8 mouse cellular contexts compared by ENCODE assay signal in the genomic region with DNA sequence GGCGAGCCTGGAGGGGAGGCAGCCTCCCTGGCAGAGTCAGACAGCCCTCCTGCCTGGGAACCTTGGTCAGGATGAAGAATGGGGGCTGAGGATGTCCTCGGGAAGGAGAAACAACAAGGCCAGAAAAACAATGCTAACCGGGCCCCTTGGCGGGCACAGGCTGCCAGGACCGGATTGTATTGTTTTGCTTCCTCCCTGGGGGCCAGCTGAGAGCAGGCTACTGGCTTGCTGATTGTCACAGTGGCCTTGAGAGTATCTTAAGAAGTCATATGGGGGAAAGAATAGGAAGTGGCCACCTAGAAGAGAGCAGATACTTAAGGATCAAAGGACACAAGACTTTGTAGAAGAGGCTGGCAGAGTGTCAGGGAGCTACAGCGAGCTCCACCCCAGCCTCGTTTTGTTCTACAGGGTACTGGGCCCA. TPM values are rescaled to one million over a fixed set of nuclear protein-coding genes. Genes with fewer than 3 reads are reported as not detected.
DNase-seq lines count a peak whose midpoint lies in the region; ATAC-seq lines count a peak whose summit lies in the region.

No protein-coding gene starts in this region.

- H3K9ac ChIP-seq in kidney, embryonic 14.5 days (ENCODE audit: low read depth, low read length), result no peak overlapping the region

- ATAC-seq in kidney, embryonic 14.5 days (ENCODE audit: low FRiP score, low TSS enrichment), result no peak
- ATAC-seq in megakaryocyte progenitor cell, adult 5-6 weeks (replicated peaks; ENCODE audit: poor library complexity), result no peak

- 26% methylated on average over 7 of the region's 7 CpGs for WGBS in kidney, embryonic 14.5 days

- no peak overlapping the region for H3K4me3 ChIP-seq in kidney, embryonic 14.5 days (ENCODE audit: low read length)

- no peaks in the 10 kb centered on the region for H3K27me3 ChIP-seq in kidney, embryonic 14.5 days (ENCODE audit: control insufficient read depth, insufficient read depth, low read length)

- no peaks in the 10 kb centered on the region for H3K36me3 ChIP-seq in kidney, embryonic 14.5 days (ENCODE audit: control insufficient read depth, insufficient read depth, low read length)

- H3K4me2 ChIP-seq in kidney, embryonic 14.5 days (replicated peaks; ENCODE audit: low read depth, low read length), result no peak overlapping the region

- H3K27ac ChIP-seq in kidney, embryonic 14.5 days (ENCODE audit: low read depth, low read length), result peak overlapping the region; percentile 37

- peak; percentile 57 for DNase-seq in kidney, adult 11 months
- no peak for DNase-seq in kidney, adult 8-10 months
- DNase-seq in heart, adult 9 months (ENCODE audit: low spot score in 2 of 2), result peak; percentile 69 to 87
- DNase-seq in lung, postnatal 36 days, result peak; percentile 68
- no peak for DNase-seq in cerebellum, postnatal 14 days
- no peak for DNase-seq in urinary bladder, adult 2 months (ENCODE audit: low spot score)

- 0 out of 2 replicates have a peak, but pooled peaks cover 7% of the 10 kb centered on the region for H3K4me1 ChIP-seq in kidney, embryonic 14.5 days (ENCODE audit: control insufficient read depth, insufficient read depth, low read length)

- H3K9me3 ChIP-seq in kidney, embryonic 14.5 days (ENCODE audit: control insufficient read depth, low read length), result no peaks in the 10 kb centered on the region

RNA-seq across cellular contexts. Expression of a gene that starts 18.1 kb away (rescaled TPM):
- polyA plus RNA-seq in kidney, embryonic 14.5 days (2014; fragmentation: Nextera tagmentation; extraction: Ambion mirVana), result 177 and 178 TPM in 2 replicates
- 217 and 227 TPM in 2 replicates for total RNA-seq in megakaryocyte progenitor cell, adult 5-6 weeks (2015)
- 65.4 and 72.7 TPM in 2 replicates for total RNA-seq in megakaryocyte progenitor cell, adult 5-6 weeks (2017)
- polyA plus RNA-seq in urinary bladder, adult 2 months (2012; rRNA removed), result 102 and 119 TPM in 2 replicates

RNA-seq across cellular contexts. Expression of a gene that starts 18.6 kb away (rescaled TPM):
- 2.2 and 2.3 TPM in 2 replicates for polyA plus RNA-seq in kidney, embryonic 14.5 days (2014; fragmentation: Nextera tagmentation; extraction: Ambion mirVana)
- not detected in 2 replicates for total RNA-seq in megakaryocyte progenitor cell, adult 5-6 weeks (2015)
- not detected in 2 replicates for total RNA-seq in megakaryocyte progenitor cell, adult 5-6 weeks (2017)
- 12.2 and 22.0 TPM in 2 replicates for polyA plus RNA-seq in urinary bladder, adult 2 months (2012; rRNA removed)

RNA-seq across cellular contexts. Expression of a gene that starts 53.3 kb away (rescaled TPM):
- polyA plus RNA-seq in kidney, embryonic 14.5 days (2014; fragmentation: Nextera tagmentation; extraction: Ambion mirVana), result 0.28 and 0.41 TPM in 2 replicates
- total RNA-seq in megakaryocyte progenitor cell, adult 5-6 weeks (2015), result 0.49 and 0.67 TPM in 2 replicates
- 0.33 TPM in 1 of 2 replicates, not detected in the other for total RNA-seq in megakaryocyte progenitor cell, adult 5-6 weeks (2017)
- 0.40 and 0.62 TPM in 2 replicates for polyA plus RNA-seq in urinary bladder, adult 2 months (2012; rRNA removed)

Comparison
In these comparisons a context has a peak if more than half of its experiments do, and no peak if none do; other contexts are left out.
1. DNase-seq: peak in kidney, adult 11 months (single experiment), heart, adult 9 months (2 of 2) and lung, postnatal 36 days (single experiment); none in kidney, adult 8-10 months (0 of 2), cerebellum, postnatal 14 days (0 of 2) and urinary bladder, adult 2 months (single experiment).